Mouse (Mus musculus) kidney, postnatal 10 days (tissue): ENCODE measurements around the gene Gtpbp2.

Experiments
- DNase-seq: peaks from one replicate; pipeline ENCODE4 v3.0.0; 2021; ENCODE audit warnings: mixed read lengths

Gtpbp2 gene

DNA sequence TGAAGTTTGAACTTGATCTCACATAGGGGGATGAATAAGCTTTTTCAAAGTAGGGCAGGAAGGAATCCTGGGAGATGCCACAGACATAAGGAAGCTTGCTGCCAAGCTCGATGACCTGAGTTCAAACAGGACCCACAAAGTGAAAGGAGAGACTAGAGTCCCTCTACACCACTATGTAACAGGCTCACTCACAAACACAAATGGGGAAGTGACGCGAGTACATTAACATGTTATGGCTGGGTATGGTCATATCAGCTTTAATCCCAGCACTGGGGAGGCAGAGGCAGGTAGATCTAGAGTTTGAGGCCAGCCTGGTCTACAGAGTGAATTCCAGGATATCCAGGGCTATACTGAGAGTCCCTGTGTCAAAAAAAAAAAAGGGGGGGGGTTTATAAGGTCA, 6.5 kb upstream of the Gtpbp2 start:
- DNase-seq = no peak

DNA sequence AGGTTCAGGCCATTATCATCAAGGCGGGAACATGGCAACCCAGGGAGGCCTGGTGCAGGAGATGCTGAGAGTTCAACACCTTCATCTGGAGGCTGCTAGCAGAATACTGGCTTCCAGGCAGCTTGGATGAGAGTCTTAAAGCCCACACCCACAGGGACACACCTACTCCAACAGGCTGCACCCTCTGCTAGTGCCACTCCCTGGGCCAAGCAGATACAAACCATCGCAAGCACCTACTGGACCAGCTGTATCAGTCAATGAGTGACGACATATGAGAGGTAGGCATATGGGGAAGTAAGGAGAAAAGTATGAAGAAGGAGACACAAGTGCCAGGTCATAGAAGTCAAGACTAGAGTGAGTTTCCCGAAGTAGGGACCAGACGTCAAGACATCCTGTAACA, 4.2 kb upstream of the Gtpbp2 start:
- no peak for DNase-seq

DNA sequence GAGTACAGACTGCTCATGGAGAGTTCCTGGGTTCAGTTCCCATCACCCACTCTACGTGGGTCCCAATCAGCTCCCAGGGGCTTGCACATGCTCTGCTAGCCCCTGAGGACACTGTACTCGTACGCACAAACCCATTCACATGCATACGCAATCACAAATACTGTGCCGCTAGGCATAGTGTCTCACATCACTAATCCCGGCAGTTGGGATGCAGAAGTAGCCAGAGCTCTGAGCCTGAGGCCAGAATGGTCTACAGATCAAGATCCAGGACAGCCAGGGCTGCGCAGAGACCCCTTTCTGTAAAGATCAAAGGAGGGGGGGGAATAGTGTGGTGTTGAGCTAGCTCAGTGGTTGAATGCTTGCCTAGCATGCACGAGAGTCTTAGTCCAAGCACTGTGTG, 3.7 kb upstream of the Gtpbp2 start:
- no peak for DNase-seq

DNA sequence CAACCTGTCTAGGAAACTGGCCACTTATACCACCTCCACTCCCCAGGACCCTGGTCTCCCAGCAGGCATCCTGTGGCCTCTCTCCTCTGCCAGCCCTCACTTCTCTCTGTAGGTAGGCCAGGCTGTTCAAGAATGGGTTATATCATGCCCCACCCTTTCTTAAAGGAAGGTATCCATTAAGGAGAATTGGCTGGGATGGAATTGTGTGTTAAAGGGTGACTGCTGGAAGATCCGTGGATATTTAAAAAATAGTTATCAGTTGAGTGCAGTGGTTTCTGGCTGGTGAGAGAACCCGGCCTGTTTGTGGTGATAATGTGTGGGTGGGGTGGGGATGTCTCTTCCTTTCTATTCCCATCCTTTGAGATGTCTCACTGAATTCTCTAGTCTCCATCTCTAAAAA, 1.6 kb upstream of the Gtpbp2 start:
- no peak for DNase-seq

DNA sequence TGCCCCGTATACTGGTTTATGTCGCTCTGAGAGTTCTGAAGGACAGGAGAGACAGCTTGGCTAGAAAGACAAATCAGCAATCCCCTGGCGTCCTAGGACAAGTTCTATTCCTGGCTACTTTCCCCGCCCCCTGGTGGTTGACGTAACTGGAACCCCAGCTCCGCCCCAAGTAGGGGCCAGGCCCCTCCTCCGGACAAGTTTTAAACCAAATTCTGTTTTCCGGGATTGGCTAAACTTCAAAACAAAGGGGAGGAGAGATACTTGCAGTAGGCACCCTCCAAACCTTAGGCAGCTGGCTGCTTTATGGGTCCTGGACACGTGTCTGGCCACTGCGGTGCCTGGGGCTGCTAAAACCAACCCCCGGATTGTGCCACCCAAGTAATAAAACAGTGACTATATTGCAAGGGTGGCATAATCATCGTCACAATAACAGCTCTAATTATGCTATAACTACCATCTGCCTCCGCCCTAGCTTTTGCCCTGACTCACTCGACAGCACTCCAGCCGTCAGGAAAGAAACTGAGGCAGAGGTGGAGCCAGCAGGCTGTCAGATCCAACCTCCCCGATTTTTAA, 656 bp upstream of the Gtpbp2 start:
- peak; percentile 96 for DNase-seq

DNA sequence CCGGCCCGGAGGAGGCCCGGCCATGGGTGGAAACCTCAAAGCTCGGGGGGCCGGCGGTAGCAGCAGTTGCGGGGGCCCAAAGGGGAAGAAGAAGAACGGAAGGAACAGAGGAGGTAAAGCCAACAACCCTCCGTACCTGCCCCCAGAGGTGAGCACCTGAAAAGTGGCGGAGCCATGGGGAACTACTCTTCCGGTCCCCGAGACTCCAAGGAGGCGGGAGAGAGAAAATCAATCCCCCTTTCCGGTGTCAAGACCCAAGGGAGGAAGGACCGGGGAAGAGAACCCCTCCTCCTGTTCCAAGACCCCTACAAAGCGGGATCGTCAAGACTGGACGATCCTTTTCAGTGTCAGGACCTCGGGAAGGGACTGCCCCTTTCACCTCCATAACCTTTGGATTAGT, 347 bp downstream of the Gtpbp2 start:
- no peak for DNase-seq

DNA sequence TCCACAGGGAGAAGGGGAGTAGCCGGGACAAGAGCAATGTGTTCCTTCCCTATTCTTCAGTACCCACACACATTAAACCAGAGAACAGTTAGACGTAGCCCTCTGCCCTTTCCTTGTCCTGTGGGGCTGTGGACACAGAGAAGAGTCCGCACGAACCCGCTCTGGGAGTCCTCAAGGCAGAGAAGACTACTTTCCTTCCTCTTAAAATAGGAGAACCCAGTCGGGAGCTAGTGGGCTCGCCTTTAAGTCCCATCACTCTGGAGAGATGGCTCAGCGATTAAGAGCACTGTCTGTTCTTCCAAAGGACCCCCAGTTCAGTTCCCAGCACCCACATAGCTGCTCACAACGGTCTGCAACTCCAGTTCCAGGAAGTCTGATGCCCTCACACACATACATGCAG, 878 bp downstream of the Gtpbp2 start:
- no peak for DNase-seq

DNA sequence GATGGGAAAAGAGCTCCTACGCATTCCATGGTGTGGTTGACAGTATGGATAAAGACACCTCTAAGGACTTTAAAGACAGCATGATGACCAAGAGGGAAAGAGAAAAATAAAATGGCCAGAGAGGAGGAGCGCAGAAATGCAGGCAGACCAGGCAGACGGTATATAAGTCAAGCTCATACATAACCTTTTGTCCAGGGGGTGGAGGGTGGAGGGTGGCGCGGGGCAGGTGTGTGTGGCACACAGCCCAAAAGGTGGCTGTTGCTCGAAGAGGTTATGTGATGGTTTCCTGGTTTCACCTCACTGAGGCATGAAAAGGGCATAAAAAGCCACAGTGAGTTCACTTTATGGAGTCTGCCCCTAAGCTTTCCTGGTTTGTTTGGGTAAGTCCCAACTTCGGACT, 1.7 kb downstream of the Gtpbp2 start:
- DNase-seq = no peak

DNA sequence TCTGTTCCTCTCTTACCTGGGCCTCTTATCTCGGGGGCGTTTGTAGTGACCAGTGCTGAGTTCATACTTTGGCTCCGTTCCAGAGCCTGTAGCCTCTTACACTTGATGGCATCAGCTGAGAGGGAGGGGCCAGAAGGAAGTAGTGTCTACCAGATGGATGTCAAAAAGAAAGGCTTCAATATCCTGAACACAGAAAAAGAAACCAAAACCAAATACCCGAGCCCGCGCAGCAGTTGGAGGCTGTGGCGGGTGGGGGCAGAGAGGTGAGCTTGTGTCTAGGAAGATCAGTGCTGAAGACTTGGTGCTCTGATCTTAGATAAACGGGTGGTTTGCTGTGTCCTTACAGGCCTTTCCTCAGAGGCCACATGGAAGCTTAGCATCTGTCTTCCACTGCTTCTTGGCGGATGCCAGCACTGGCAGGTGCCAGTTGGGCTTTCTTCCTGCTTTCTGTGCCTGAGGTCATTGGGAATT, 2.2 kb downstream of the Gtpbp2 start:
- peak; percentile 58 for DNase-seq

DNA sequence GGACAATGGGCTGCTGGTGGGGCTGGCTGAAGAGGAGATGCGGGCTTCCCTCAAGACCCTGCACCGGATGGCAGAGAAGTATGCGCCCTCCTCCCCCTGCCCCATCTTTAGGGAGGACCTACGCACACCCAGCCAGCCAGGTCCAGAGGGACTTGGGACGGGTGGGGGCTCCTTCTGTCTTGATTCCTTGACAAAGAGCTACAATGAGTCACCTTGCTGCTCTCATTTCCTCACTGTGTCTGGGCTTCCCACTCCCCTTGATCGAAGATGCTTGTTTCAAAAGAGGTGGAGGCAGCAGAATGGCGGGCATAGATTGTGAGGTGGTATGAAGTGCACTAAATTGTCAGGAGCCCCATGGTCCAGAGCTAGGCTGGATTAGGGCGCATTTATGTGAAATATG, 3.5 kb downstream of the Gtpbp2 start:
- DNase-seq = no peak

DNA sequence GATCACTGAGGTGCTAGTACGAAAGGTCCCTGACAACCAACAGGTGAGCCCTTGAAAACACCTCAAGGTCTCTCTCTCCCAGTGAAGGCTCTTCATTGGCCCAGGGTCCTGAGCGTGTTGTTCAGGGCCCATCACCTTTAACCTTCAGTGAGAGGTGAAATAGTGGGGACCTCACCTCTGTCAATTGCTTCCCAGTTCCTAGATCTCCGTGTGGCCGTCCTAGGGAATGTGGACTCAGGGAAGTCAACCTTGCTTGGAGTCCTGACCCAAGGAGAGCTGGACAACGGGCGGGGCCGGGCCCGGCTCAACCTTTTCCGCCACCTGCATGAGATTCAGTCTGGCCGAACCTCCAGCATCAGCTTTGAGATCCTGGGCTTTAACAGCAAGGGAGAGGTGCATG, 4.0 kb downstream of the Gtpbp2 start:
- DNase-seq = no peak

DNA sequence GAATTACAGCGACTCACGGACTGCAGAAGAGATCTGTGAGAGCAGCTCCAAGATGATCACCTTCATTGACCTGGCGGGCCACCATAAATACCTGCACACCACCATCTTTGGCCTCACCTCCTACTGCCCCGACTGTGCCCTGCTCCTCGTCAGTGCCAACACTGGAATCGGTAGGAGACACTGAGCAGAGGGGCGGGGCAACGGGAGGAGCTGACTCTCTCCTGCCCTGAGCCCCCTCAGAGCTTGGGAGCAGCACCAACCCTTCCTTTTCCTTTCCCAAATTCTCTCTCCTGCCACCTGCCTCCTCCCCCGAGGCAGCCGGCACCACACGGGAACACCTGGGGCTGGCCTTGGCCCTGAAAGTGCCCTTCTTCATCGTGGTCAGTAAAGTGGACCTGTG, 4.6 kb downstream of the Gtpbp2 start:
- peak; percentile 11 for DNase-seq

DNA sequence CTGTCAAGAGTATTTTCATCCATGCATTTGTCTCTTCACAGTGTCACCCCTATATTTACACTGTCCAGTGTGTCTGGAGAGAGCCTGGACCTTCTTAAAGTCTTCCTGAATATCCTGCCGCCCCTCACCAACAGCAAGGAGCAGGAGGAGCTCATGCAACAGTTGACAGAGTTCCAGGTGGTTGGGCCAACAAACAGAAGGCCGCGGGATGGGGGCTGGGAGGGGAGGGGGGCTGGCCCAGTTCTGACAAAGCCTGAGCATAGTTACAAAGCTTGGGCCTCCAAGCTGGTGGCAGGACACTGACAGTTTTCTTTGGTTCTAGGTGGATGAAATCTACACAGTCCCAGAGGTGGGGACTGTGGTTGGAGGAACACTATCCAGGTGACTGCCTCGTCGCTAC, 5.4 kb downstream of the Gtpbp2 start:
- no peak for DNase-seq

DNA sequence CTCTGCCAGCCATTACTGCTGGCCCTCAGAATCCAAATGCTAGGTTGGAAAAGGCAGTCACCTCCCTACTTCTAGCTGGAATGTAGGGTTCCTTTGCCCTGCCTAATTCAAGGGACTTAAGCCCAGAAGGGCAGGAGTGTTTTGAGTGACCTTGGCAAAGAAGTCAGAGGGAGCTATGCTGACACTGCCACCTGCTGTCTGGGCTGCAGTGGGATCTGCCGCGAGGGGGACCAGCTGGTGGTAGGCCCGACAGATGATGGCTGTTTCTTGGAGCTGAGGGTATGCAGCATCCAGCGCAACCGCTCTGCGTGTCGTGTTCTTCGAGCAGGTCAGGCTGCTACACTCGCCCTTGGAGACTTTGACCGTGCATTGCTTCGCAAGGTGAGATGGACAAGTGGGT, 6.2 kb downstream of the Gtpbp2 start:
- peak; percentile 35 for DNase-seq

DNA sequence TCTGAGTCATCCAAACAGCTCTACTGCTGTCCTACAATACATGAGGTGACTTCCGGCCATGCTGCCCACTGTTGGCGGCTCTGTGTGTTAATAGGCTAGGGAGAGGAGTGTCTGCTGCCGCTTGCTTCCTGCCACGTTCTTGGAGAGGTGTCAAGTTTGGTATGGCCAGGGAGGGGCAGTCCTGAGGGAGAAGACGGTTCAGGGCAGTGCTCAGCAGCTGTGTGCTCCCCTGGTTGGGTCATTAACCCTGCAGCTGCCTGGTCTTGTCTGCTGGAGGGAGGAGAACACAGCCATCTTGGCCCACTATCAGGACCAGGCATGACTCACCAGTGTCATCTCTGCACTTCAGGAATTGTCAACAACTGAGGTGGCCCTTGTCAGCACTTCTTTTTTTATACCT, 7.5 kb downstream of the Gtpbp2 start:
- DNase-seq = peak; percentile 28

DNA sequence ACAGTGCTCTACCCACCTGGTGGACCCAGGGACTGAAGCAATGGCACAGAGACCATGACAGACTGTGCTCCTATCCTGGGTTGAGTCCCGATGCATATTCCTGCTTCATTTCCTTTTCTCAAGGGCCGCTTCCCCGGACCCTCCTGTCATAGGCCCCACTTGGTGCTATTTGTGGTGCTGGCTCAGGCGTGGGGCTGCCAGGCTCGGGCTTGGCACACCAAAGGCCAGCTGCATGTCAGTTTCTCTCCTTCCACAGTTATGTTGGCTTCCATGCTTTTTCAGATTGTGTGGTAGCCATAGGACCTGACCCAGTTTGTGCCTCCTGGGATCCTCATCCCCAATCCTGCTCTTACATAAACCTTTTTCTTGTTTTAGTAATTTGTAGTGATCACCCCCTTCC, 7.9 kb downstream of the Gtpbp2 start:
- DNase-seq = no peak

DNA sequence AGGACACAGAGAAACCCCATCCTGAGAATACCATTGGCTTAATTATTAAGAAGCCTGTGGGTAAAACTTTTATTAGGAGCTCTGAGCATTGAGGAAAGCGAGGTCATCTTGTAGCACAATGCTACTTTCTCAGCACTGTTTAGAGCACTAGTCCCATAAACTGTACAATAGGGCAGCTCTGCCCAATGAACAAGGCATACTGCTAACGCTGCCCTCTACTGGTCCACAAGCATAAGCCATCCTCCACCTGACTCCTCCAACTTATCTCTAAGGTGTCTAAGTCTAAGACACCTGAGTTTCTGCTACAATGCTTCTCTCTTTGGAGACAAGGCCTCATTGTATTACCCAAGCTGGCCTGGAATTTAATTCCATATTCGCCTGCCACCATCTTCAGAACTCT, 9.7 kb downstream of the Gtpbp2 start:
- DNase-seq = peak; percentile 32

DNA sequence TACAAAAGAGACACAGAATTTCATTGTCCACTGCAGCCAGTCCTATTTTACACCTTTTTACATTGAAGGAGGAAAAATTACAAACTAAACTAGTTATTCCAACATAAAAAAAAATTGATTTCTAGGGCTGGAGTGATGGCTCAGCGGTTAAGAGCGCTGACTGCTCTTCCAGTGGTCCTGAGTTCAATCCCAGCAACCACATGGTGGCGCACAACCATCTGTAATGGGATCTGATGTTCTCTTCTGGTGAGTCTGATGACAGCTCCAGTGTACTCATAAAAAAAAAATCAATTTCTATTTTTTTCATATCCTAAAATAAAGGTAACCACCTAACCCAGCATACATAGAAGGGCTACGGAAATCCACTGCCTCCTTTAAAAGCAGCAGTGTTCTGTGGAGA, 21.4 kb downstream of the Gtpbp2 start:
- peak; percentile 48 for DNase-seq

DNA sequence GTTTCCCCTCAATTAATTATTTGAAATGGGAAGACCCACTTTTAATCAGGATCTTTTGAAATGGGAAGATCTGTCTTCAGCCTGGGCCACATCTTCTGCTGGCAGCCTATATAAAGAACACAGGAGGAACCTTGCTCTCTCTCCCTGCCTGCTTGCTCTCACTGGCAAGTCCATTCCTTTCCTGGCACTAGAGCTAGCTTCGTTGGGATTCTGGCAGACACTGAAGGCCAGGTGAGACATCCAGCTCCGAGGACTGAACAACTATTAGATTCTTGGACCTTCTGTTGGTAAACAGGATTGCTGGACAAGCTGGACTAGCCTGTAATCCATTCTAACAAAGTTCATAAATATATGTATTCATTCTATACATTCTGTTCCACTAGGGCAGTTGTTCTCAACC, 28.0 kb downstream of the Gtpbp2 start:
- DNase-seq = no peak

DNA sequence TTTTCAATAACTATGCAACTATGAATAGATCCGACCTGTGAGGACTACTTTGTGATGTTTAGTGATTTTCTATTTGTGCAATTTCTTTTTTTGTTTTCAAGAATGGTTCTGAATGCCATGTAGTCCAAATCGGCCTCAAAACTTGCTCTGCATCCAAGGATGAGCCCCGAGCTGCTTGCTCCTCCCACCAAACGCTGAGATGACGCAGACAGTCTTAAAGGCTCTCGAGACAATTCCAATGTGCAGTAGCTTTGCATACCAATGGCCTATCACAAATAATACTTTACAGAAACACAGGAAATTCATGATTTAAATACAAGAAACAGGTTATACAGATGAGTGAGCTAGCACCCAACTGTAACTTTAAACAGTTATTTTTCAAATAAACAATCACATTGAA, 40.3 kb downstream of the Gtpbp2 start:
- DNase-seq = peak; percentile 17

DNA sequence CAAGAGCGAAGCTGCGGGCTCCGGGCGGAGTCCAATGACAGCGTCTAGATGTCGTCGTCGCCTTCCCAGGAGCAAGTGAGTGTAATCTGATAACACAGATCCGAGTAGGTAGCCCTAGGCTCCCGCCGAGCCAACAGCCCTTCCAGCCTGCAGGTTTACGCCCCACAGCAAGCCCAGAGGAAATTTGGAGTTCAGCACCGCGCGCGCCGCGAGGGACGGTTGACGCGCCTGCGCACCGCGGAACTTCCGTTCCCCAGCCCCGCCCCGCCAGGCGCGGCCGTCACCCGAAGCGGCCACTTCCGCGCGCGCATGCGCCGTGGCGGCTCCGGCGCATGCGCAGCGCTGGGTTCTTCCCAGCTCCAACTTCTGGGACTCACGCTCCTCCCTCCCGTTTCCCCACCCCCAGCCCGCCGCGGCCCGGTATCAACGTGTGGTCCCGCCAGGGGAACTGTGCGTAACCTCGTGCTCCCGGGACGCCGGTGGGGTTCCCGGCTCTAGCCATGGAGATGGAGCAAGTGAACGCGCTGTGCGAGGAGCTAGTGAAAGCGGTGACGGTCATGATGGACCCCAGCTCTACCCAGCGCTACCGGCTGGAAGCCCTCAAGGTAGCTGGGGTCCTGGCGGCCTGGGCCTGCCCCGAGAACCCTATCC, 41.7 kb downstream of the Gtpbp2 start, which contains the start of the genes Polh and Xpo5:
TSS of gene Polh (minus strand) at position 225 of the 651 bp plus-strand sequence.
TSS of gene Xpo5 (plus strand) at position 362 of the 651 bp plus-strand sequence.
- DNase-seq = peak; percentile 96

DNA sequence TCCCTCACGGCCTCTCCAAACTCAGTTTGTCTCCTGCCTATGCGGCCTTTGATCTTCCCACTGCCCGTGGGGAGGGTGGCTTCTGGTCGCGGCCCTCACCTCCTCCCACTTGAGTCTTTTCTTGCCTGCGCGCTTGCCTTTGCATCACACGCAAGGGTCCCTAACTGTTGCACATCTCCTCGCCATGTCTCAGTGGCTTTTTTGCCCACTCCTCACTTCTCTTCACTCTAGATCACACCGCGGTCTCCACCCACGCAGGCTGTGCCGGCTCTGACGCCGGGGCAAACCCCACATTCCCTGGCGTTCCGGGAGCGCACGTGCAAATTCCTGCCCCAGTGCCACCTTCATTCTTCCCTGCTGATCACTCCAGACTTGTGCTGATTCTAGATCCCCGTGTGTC, 42.2 kb downstream of the Gtpbp2 start:
- peak; percentile 53 for DNase-seq

DNA sequence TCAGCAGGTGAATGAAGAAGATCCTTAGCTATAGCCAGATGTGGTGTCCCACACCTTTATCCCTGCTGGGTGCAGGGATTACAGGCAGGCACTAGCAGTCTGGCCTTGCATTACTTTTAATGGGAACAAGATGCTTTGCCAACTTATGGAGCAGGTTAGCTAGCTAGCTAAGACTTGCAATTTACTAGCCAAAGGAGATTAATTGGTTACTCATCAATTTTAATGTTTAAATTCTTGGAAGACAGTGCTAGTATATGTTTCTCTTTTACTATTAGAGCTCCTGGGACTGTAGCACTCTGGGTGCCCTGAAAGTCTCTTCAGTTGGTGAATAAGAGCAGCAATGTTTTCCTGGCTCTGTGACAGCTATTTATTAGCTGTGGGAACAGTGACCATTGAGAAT, 45.8 kb downstream of the Gtpbp2 start:
- DNase-seq = no peak

DNA sequence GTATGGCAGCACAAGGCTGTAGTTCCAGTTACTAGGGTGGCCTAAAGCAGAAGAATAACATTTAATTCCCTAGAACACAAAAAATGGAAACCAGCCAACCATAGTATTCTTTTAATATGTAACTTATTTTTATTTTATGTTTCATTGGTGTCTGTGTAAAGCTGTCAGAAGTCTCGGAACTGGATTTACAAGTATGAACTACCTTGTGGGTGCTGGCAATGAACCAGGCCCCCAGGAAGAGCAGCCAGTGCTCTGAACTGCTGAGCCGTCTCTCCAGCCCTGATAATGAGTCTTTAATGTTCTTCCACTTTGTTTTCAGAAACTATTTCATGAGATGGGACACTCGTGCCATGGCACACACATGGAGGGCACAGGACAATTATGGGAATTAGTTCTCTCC, 49.7 kb downstream of the Gtpbp2 start:
- peak; percentile 69 for DNase-seq
